Mouse (Mus musculus) myocyte (in vitro differentiated cells): Measurements from ENCODE around the gene Scaf11. TPM values are rescaled to one million over a fixed set of nuclear protein-coding genes. Genes with fewer than 3 reads are reported as not detected.
A peak's percentile ranks its signal among the peaks of the same experiment; 100 is the strongest.

Source experiments
- H3K27me3 ChIP-seq: one replicate; pipeline ENCODE4 v1.6.1; 2011; ENCODE audit not compliant: control insufficient read depth, insufficient read depth, insufficient read length
- H3K36me3 ChIP-seq: one replicate; pipeline ENCODE4 v1.6.1; 2011; ENCODE audit not compliant: control insufficient read depth, insufficient read depth
- H3K4me2 ChIP-seq: one replicate; pipeline ENCODE4 v1.6.1; 2011; ENCODE audit warnings: low read depth, control low read depth
- H3K4me3 ChIP-seq: one replicate; pipeline ENCODE4 v1.5.1; 2011; ENCODE audit warnings: mild to moderate bottlenecking, control low read depth, moderate library complexity
- H3K79me2 ChIP-seq: one replicate; pipeline ENCODE4 v1.6.1; 2011; ENCODE audit not compliant: control insufficient read depth, insufficient read depth
- H3ac ChIP-seq: one replicate; pipeline ENCODE4 v1.6.1; 2011; ENCODE audit not compliant: control insufficient read depth, insufficient read length
- CEBPB ChIP-seq: IDR thresholded peaks from 2 replicates; pipeline ENCODE4 v1.6.1; 2011; ENCODE audit warnings: mild to moderate bottlenecking, moderate library complexity; ENCODE audit not compliant: poor library complexity, insufficient read depth, severe bottlenecking
- E2F4 ChIP-seq: IDR thresholded peaks from one replicate; pipeline ENCODE4 v1.6.1; 2011; ENCODE audit warnings: mild to moderate bottlenecking, control low read depth, moderate library complexity; ENCODE audit not compliant: insufficient read depth
- MAX ChIP-seq: IDR thresholded peaks from one replicate; pipeline ENCODE4 v1.6.1; 2011; ENCODE audit warnings: low read depth, mild to moderate bottlenecking, control low read depth
- MYOD1 ChIP-seq, 3 experiments: IDR thresholded peaks; one replicate each; pipeline ENCODE4 v1.6.1; 2011; ENCODE audit warnings: control low read depth in 2 of 3, low read depth in 2 of 3, mild to moderate bottlenecking in 2 of 3, moderate library complexity in 1 of 3; ENCODE audit not compliant: insufficient read length in 2 of 3, control insufficient read depth in 1 of 3
- MYOG ChIP-seq, 3 experiments: IDR thresholded peaks; one replicate each; pipeline ENCODE4 v1.6.1; 2011; ENCODE audit warnings: control low read depth in 2 of 3, low read depth in 2 of 3, mild to moderate bottlenecking in 2 of 3; ENCODE audit not compliant: insufficient read length in 2 of 3, control insufficient read depth in 1 of 3, insufficient read depth in 1 of 3
- POLR2A ChIP-seq: IDR thresholded peaks from one replicate; pipeline ENCODE4 v1.6.1; 2011; ENCODE audit warnings: low read depth, mild to moderate bottlenecking, control low read depth, moderate library complexity; ENCODE audit not compliant: insufficient read length
- POLR2AphosphoS2 ChIP-seq: IDR thresholded peaks from one replicate; pipeline ENCODE4 v1.6.1; 2011; ENCODE audit warnings: low read depth, control low read depth; ENCODE audit not compliant: insufficient read length
- REST ChIP-seq: IDR thresholded peaks from one replicate; pipeline ENCODE4 v1.6.1; 2011; ENCODE audit warnings: mild to moderate bottlenecking, control low read depth, moderate library complexity; ENCODE audit not compliant: insufficient read depth, insufficient read length
- SRF ChIP-seq: IDR thresholded peaks from one replicate; pipeline ENCODE4 v1.6.1; 2011; ENCODE audit warnings: low read depth; ENCODE audit not compliant: control insufficient read depth, insufficient read length
- TCF12 ChIP-seq: IDR thresholded peaks from one replicate; pipeline ENCODE4 v1.6.1; 2011; ENCODE audit warnings: mild to moderate bottlenecking, control low read depth; ENCODE audit not compliant: poor library complexity, insufficient read depth, severe bottlenecking
- TCF3 ChIP-seq: IDR thresholded peaks from one replicate; pipeline ENCODE4 v1.6.1; 2011; ENCODE audit warnings: low read depth, control low read depth; ENCODE audit not compliant: insufficient read length
- USF1 ChIP-seq: IDR thresholded peaks from one replicate; pipeline ENCODE4 v1.6.1; 2011; ENCODE audit warnings: low read depth, mild to moderate bottlenecking, control low read depth, moderate library complexity
- polyA plus RNA-seq: library from polyadenylated mRNA; unstranded; fragments of >200 nt; fragmentation: generic; extraction: Trizol; gene quantifications from one replicate; pipeline ENCODE4 v1.2.1, GENCODE M21; 2012; ENCODE audit warnings: missing spikeins

Gene Scaf11
- polyA plus RNA-seq, 1 experiment: 21.6 TPM

DNA sequence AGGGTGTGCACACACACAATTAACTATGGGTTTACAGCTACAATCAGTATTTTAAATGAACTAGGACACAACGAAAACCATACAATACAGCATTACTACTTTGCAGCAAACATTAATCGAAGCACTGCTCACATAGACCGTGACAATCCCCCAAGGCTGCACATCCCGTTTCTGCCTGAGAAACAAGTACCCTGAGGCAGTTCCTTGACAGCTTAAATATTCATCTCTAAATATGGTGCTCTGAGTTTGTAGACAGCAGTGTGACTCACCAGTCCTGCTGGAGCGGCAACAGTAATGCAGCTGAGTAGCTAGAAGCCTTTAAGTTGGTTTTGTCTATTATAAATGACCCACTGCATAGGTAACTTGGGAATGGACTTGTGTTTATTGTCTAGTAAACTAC, 55.1 kb downstream of the Scaf11 start:
- peaks cover 48% of the 10 kb centered on the region for H3K36me3 ChIP-seq
- H3K4me3 ChIP-seq: no peak overlapping the region
- TF ChIP-seq TCF3 (no peak), POLR2AphosphoS2 (peak; percentile 55)
- H3K27me3 ChIP-seq: no peaks in the 10 kb centered on the region
- no peak overlapping the region for H3ac ChIP-seq
- H3K4me2 ChIP-seq: no peak overlapping the region
- H3K79me2 ChIP-seq: no peaks in the 10 kb centered on the region

- H3K36me3 ChIP-seq: peaks cover 29% of the 10 kb centered on the region
- no peak overlapping the region for H3ac ChIP-seq
- no peak for TF ChIP-seq TCF3
- no peak for TF ChIP-seq REST
- no peak for TF ChIP-seq MAX
- no peak for TF ChIP-seq POLR2A
- no peak for TF ChIP-seq SRF
- no peak for TF ChIP-seq MYOG (IDR thresholded peaks at IDR 0.05; ENCODE audit: control insufficient read depth in 1 of 3, insufficient read depth in 1 of 3, insufficient read length in 2 of 3, low read depth in 2 of 3)
- no peak for TF ChIP-seq POLR2AphosphoS2
- H3K4me3 ChIP-seq: no peak overlapping the region
- no peak overlapping the region for H3K4me2 ChIP-seq
- H3K79me2 ChIP-seq: no peaks in the 10 kb centered on the region
- no peaks in the 10 kb centered on the region for H3K27me3 ChIP-seq
These were observed 62.3 kb downstream of the Scaf11 start for GRCm38 (mm10) chr15:96398333-96398732.

- Histone ChIP-seq H3K36me3 (peaks cover 25% of the 10 kb centered on the region), H3ac (no peak overlapping the region), H3K4me2 (no peak overlapping the region), H3K4me3 (no peak overlapping the region), H3K27me3 (no peaks in the 10 kb centered on the region), H3K79me2 (no peaks in the 10 kb centered on the region)
- TF ChIP-seq SRF: no peak
- TF ChIP-seq POLR2AphosphoS2: no peak
- TF ChIP-seq MAX: no peak
- TF ChIP-seq MYOG (IDR thresholded peaks at IDR 0.05; ENCODE audit: control insufficient read depth in 1 of 3, insufficient read depth in 1 of 3, insufficient read length in 2 of 3, low read depth in 2 of 3): no peak
- TF ChIP-seq MYOD1 (IDR thresholded peaks at IDR 0.05; ENCODE audit: control insufficient read depth in 1 of 3, insufficient read length in 2 of 3, low read depth in 2 of 3): no peak
- no peak for TF ChIP-seq POLR2A
- TF ChIP-seq TCF12: no peak
- TF ChIP-seq TCF3: no peak
- TF ChIP-seq REST: no peak
- TF ChIP-seq USF1: no peak
- TF ChIP-seq CEBPB: no peak
- TF ChIP-seq E2F4: no peak
These were observed 63.9 kb downstream of the Scaf11 start for GRCm38 (mm10) chr15:96396641-96397344.

DNA sequence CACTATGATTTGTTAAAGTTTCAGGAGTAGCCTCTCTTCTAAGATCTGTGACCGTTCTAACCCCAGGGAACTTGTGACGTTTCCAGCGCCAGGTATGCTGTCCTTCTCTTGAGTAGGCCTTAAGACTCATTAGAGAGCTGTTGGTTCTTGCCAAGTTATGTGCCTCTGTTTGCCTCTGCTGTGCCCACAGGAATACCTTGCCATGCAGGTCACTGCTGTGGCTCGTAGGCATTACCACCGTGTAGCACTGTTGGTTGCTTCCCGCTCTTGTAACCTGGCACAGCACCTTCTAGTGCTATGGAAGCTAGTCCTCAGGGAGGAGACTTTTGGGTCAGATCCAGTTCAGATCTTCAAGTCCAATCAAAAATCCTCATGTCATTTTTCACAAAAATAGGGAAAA, 65.6 kb downstream of the Scaf11 start:
- no peak for TF ChIP-seq MYOD1 (IDR thresholded peaks at IDR 0.05; ENCODE audit: control insufficient read depth in 1 of 3, insufficient read length in 2 of 3, low read depth in 2 of 3)
- no peak for TF ChIP-seq MAX
- TF ChIP-seq E2F4: no peak
- no peak for TF ChIP-seq CEBPB
- TF ChIP-seq SRF: no peak
- no peak for TF ChIP-seq REST
- no peak for TF ChIP-seq TCF3
- no peak for TF ChIP-seq USF1
- no peak for TF ChIP-seq TCF12
- TF ChIP-seq MYOG (IDR thresholded peaks at IDR 0.05; ENCODE audit: control insufficient read depth in 1 of 3, insufficient read depth in 1 of 3, insufficient read length in 2 of 3, low read depth in 2 of 3): no peak
- no peak for TF ChIP-seq POLR2AphosphoS2
- no peak for TF ChIP-seq POLR2A
- Histone ChIP-seq H3ac (no peak overlapping the region), H3K4me2 (no peak overlapping the region), H3K36me3 (peaks cover 33% of the 10 kb centered on the region), H3K27me3 (no peaks in the 10 kb centered on the region), H3K79me2 (no peaks in the 10 kb centered on the region), H3K4me3 (no peak overlapping the region)

- H3ac ChIP-seq: no peak overlapping the region
- H3K4me2 ChIP-seq: no peak overlapping the region
- no peak overlapping the region for H3K4me3 ChIP-seq
- peaks cover 33% of the 10 kb centered on the region for H3K36me3 ChIP-seq
- H3K27me3 ChIP-seq: no peaks in the 10 kb centered on the region
- H3K79me2 ChIP-seq: no peaks in the 10 kb centered on the region
- TF ChIP-seq POLR2AphosphoS2: no peak
- no peak for TF ChIP-seq USF1
- TF ChIP-seq MAX: no peak
- no peak for TF ChIP-seq TCF12
- TF ChIP-seq REST: no peak
- no peak for TF ChIP-seq TCF3
- no peak for TF ChIP-seq MYOG (IDR thresholded peaks at IDR 0.05; ENCODE audit: control insufficient read depth in 1 of 3, insufficient read depth in 1 of 3, insufficient read length in 2 of 3, low read depth in 2 of 3)
- TF ChIP-seq MYOD1 (IDR thresholded peaks at IDR 0.05; ENCODE audit: control insufficient read depth in 1 of 3, insufficient read length in 2 of 3, low read depth in 2 of 3): no peak
- no peak for TF ChIP-seq POLR2A
- TF ChIP-seq E2F4: no peak
- TF ChIP-seq CEBPB: no peak
- TF ChIP-seq SRF: no peak
These were observed 67.8 kb downstream of the Scaf11 start for GRCm38 (mm10) chr15:96392878-96393277.
